Mouse (Mus musculus) kidney, adult 9 months (tissue): ENCODE measurements around the gene Ifitm7.
A peak's percentile ranks its signal among the peaks of the same experiment; 100 is the strongest.
"Not testable (repeated sequence)": the region's sequence is repeated elsewhere in the genome, so short reads cannot be mapped to it uniquely, and the experiment has no call there.

Experiments
- DNase-seq: peaks from one replicate; pipeline ENCODE4 v3.0.0; 2022

Ifitm7 gene

GRCm38 (mm10) chr16:13986574-13987478, at the start of gene Ifitm7, which contains the start of gene 2900011O08Rik:
Ifitm7 (minus strand) TSS chr16:13986888.
2900011O08Rik (plus strand) TSS chr16:13986604.
- DNase-seq, result peak; percentile 29

DNA sequence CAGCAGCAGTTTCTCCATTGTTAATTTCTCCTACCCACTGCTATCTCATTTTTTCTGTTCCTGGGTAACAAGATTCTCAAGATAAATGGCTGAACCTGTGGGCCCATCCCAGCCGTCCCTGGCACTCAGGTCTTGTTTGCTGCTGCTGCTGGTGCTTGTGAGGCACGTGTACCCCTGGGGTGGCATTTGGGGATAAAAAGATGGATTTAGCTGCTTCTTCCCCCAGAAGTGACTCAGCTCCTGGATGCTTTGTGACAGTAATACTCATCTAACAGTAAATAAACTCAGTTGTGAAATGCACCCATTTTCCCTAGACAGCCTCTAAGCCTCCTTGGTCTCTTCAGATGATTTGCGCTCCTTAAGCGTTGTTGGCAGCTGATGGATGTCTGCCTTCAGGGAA, 46.4 kb upstream of the Ifitm7 start:
- DNase-seq, result no peak

GRCm38 (mm10) chr16:14030650-14031049, 44.0 kb upstream of the Ifitm7 start:
- DNase-seq, result peak; percentile 61

- DNase-seq, result no peak
Observed at GRCm38 (mm10) chr16:14029851-14030250, 43.2 kb upstream of the Ifitm7 start.

GRCm38 (mm10) chr16:14029072-14029471, 42.4 kb upstream of the Ifitm7 start:
- no peak for DNase-seq

DNA sequence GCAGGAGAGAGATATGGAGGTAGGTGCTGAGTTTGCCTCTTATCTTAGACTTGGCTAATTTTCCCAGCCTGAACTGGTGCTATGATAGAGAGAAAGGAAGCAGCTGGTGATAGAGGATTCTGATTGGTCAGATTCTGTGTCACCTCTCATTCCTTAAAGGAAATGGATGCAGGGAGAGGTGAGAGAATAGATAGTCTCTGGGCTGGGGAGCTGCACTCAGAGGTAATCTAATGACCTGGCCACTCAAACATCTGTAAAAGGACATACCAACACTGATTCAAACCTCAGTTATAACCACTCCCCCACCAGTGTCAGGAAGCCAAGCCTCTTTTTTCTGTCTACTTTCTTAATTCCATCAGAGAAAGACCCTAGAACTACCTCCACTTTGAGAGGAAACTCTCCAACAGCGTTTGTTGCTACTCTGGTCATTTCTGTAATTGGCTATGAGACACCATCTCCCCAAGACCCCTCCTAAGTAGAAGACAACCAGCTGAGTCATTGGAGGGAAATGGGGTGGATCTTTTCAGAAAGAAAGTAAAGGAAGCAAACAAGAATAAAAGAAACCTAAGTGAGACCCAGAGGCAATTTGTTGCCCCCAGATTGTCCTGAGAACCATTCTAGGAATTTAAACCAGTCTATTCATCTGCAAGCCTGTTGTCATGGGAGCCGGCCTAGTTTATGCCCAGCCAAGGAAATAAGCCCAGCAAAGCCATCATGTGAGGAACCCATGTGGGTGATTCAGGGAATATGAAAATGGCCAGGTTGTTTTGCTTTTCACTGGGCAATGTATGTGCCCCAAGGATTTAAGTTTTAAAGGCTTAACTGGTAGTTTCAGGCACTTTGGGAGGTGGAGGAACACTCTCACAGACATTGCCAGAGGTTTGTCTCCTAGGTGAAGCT, 38.7 kb upstream of the Ifitm7 start:
- no peak for DNase-seq

DNA sequence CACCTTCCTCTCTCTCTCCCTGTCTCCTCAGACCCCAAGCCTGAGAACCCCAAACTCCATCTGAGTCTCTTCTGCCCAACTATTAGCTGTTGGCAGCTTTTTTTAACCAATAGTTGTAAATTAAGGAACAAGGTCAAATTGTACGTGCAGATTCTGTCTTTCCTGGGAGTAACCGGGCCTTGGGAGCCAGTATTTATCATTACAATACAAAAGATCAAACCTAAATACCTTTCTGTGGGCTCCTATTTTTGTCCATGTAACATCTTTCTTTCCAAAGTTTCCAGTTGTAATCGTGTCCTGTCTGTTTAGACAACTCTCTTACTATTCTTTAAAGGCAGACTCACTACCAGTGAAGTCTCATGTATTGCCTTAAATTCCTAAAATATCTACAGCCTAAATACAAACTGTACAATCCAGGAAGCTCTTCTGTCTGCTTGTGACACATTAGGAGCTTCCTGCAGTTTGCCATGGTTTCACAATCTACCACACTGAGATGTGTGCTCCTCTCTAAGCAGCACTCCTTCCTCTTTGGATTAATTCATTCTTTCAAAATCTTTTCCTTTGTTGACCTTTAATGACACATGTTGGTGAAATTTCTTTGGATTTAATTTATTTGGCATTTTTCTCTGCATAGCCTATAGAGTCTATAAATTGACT, 34.6 kb upstream of the Ifitm7 start:
- no peak for DNase-seq

DNA sequence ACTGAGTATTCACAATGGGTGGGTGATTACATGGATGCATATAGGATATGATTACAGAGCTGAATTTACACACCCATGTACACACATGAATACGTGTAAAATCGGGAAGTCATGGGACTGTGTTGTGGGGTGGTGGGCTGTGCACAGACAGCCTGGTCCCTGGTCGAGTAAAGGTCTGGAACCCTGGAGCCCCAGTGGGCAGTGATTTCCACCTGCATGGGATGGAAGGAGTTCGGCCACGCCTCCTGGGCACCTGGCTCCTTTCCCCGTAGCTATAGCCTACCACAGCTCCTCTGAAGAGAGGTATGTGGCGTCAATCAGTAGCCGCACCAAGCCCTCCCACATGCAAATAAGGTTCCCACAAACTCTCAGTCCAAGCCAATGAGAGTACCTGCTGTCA, 30.6 kb upstream of the Ifitm7 start:
- DNase-seq, result no peak

DNA sequence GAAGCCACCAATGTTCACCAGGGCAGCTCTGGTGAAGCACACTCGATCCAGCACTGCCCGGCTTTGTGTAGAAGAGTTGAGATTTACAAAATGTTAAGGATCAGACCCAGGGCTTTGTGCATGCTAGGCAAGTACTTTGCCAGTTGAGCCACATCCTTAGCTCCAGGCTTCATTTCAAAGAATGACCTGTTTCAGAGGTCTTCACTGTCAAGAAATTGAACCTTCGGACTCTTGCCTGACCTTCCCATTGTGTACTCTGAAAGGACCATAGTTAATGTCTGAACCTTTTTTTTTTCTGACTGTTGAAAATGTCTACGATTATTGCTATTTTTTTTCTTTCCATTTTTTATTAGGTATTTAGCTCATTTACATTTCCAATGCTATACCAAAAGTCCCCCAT, 23.3 kb upstream of the Ifitm7 start:
- peak; percentile 80 for DNase-seq

DNA sequence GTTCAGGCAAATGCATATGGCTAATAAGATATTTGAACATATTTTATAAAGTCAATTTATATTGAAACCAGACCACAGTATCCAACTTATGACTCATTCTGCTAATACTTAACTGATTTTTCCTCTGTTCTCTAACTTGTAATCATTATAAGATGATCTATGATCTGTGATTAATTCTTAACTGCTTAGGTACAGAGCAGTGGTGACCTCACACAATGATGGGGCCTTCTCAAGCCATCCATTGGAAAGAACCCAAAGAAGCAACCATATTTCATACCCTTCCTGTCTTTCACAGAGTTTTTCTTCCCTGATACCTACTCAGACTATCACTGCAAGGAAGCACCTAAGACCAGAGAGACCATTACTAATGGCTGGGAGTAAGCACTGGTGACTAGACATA, 22.0 kb upstream of the Ifitm7 start:
- peak; percentile 68 for DNase-seq

DNA sequence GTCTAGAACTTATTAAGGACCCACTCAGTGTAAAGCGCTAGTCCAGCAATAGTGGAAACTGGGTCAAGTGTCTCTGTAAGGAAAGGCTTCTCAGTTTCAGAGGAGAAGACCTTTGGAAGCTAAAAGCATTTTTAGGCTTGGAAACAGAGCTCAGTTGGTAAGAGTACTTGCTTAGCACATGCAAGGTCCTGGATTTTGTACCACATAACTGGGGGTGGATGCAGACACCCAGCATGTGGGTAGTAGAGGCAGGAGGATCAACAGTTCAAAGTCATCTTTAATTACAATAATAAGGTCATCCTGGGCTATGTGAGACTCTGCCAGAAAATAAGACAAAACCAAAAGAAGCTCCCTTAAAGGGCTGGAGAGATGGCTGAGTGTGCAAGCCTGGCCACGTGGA, 21.4 kb upstream of the Ifitm7 start:
- peak; percentile 72 for DNase-seq

- peak; percentile 92 for DNase-seq
Observed at GRCm38 (mm10) chr16:14005266-14005665, 18.6 kb upstream of the Ifitm7 start.

GRCm38 (mm10) chr16:14004726-14005125, 18.0 kb upstream of the Ifitm7 start:
- peak; percentile 80 for DNase-seq

- DNase-seq, result peak; percentile 91
Observed at GRCm38 (mm10) chr16:14004170-14004569, 17.5 kb upstream of the Ifitm7 start.

GRCm38 (mm10) chr16:14003386-14004130, 16.9 kb upstream of the Ifitm7 start:
- DNase-seq, result peak; percentile 89

GRCm38 (mm10) chr16:13994502-13994901, 7.8 kb upstream of the Ifitm7 start:
- DNase-seq, result no peak

GRCm38 (mm10) chr16:13994076-13994475, 7.4 kb upstream of the Ifitm7 start:
- peak; percentile 81 for DNase-seq

- no peak for DNase-seq
Observed at GRCm38 (mm10) chr16:13992518-13993248, 6.0 kb upstream of the Ifitm7 start.

GRCm38 (mm10) chr16:13986197-13986573, 503 bp downstream of the Ifitm7 start:
- no peak for DNase-seq

GRCm38 (mm10) chr16:13983161-13983560, 3.5 kb downstream of the Ifitm7 start:
- DNase-seq, result no peak

DNA sequence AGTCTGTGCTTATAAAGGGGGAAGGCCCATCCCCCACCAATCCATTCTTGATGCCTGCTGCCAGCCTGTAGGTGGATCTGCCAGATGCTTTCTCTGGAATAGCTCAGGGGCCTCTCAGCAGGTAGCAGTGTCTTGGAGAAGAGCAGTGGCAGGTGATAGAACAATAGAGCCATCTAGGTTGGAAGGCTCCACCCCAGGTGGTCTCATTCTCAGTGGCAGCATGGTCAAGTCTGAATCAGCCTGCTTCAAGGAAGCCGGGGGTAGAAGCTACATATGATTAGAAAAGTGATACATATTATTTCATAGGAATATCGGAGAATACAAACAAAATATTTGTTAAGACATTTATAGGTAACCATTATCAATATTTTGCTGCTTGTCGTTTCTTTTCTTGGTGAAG, 5.0 kb downstream of the Ifitm7 start:
- not testable (repeated sequence) for DNase-seq

DNA sequence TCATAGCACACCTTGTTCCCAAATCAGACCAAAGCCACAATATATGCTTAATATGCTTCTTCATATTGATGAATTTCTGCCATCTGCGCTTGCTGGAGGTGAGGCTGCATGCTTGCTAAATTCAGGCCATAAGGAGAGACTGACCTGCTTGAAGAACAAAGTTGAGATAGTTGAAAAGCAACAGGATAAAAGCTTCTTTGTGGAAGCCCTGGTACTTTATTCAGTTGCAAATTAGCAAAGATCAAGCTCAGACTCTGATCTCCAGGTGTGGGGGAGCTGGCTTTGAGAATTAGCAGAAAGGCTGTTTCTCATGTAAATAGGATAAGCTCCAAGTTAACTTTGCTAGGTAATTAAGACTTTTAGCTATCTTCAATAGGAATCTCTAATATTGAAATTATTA, 9.7 kb downstream of the Ifitm7 start:
- DNase-seq, result not testable (repeated sequence)
